Mouse (Mus musculus): Measurements from ENCODE around the gene Igsf3.

DNA sequence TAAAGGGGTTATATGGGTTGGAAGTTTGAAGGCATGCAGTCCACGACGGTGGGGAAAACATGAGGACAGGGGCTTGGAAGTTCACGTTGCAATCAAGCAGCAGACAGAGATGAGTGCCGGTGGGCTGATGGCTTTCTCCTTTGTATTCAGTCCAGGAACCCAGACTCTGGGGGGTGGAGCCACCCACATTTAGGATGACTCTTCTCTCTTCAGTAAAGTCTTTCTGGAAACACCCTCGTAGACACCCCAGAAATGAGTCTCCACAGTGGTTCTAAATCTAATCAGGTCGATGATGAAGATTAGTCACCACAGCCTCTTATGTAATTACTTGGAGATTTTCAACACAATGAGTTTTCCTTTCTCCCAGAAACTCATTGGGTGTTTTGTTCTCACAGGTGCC lies 16.1 kb upstream of the Igsf3 start:
- TF ChIP-seq CHD2 (IDR thresholded peaks at IDR 0.05; ENCODE audit: low read depth, low read length) (no peak), HCFC1 (IDR thresholded peaks at IDR 0.05; ENCODE audit: borderline replicate concordance, insufficient read depth, low read length) (no peak), MAFK (IDR thresholded peaks at IDR 0.05; ENCODE audit: insufficient read depth, low read depth, low read length) (no peak), ZNF384 (IDR thresholded peaks at IDR 0.05; ENCODE audit: low read depth, low read length) (no peak)

Data from ES-E14 (cell line).